Mouse (Mus musculus) right cerebral cortex, postnatal 10 days (tissue): Measurements from ENCODE around the gene Ablim1.
A peak's percentile ranks its signal among the peaks of the same experiment; 100 is the strongest.

Experiments
- DNase-seq, 2 experiments: peaks; one replicate each; pipeline ENCODE4 v3.0.0; 2021; ENCODE audit warnings: low spot score in 2 of 2

The Ablim1 gene

GRCm38 (mm10) chr19:57264296-57264947 is 50.3 kb downstream of the Ablim1 start:
- no peak for DNase-seq

DNA sequence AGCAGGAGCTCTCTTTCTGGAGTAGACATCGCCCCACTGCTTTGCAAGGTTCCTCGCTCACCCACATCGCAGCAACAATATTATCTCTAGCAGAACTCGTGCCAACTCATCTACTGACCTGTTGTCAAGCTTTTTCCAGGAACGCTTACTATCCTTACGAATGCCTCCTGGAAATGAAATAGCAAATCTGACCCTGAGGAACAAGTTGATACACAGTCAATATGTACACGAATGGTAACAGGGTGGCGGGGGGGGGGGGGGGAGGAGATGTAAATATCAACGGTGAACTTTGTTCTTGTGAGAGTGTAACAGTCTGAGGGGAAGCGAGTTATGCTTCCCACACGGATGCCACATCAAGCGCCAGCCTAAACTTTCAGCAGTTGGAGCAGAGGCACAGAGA is 56.9 kb downstream of the Ablim1 start:
- no peak for DNase-seq

GRCm38 (mm10) chr19:57256666-57257065 is 58.1 kb downstream of the Ablim1 start:
- DNase-seq: no peak

DNA sequence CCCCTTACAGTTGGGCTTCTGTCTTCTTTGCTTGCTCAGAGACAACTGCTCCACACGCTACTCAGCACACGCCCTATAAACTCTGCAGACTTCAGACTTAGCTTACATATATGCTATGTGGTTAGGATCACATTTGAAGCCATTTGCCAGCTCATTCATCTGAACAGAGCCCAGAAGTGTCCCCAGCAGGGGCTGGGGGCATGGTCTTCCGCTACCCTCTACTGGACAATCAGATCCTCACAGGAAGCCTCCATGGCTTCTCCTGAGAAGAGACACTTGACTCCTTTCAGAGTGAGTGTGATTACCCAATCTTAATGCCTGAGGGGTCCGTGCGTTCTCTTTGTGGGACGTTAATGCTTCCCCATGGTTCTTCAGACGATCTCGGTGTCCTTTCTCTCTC is 59.6 kb downstream of the Ablim1 start:
- no peak for DNase-seq

DNA sequence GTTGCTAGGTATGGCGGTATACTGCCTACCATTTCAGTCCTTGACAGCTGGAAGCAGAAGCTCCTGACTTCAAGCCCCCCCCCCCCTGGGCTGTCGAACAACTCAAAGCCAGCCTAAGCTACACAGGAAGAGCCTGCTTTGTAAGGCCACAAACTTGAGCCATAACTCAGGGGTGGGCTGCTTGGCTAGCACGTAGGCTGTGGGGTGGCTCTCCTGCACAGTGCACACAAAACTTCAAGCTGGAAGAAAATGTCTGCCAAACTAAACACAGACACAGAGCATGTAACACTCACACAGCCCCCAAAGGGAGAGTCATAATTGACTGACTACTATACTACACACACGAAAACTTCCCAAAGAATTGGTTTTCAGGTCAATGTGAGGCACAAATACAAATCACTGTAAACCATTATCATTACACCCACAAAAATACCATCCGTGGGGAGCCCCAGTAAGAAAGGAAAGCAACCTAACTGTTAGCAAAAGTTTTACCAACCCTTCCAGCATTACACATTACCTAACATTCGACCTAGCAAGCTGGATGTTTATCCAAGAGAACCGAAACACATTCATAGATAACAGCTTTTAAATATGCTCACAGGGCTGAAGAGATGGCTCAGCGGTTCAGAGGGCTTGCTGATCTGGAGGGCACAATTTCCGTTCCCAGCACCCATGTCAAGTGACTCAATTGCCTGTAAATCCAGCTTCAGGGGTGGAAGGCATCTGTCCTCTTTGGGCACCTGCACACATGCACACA is 61.8 kb downstream of the Ablim1 start:
- DNase-seq: no peak

GRCm38 (mm10) chr19:57248781-57249180 is 65.9 kb downstream of the Ablim1 start:
- no peak for DNase-seq

DNA sequence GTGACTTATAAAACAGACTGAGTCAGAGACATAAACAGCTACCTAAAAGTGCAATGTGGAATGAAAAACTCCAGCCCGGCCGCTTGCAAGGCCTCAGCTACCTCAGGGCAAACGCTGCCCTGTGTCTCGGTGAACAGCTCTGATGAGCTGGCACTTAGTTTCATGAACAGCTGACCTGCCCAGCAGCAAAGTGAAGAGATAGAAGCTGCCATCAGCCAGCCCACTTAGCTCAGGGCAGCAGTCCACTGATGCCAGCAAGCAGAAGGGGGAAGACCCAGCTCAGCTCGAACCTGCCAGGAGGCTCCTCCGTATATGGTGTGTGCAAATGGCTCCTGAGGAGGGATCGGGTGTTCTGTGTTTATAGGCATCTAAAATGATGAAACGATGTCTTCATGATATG is 67.5 kb downstream of the Ablim1 start:
- no peak for DNase-seq

DNA sequence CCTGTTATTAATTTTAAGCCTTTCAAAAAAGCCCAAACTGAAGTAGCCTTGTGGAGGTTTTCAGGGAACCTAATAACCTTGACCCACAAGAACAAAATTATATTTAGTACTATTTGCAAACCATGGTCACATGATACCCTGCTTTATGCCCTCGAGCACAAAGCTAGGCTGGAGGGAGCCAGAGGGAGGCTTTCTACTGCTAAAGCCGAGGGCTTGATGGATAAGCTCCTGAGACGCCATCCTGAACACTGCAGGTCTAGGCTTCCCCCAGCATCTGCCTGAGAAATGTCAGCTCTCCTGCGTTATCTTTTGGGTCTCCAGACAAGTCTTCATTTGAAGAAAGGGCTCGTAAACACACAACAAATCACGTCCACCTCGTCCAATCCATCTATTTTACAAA is 70.4 kb downstream of the Ablim1 start:
- DNase-seq: no peak

DNA sequence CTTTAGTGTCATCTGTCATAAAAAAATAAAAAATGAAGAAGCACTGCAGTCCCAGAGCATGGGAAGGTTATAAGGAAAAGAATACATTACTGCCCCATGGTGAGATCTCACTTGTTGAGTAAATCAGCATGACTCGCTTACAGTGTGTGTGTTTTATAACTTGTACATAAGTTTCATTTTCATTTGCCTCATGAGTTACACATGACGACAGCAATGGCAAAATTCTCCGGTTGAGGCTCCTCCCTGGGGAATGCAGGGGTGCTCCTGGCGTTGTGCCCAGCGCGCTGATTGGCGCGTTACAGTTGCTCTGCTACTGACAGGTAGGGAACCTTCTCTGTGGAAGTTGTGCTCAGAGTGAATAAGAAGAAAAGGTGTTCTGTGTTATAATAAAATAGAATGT is 71.1 kb downstream of the Ablim1 start:
- DNase-seq: no peak

- no peak for DNase-seq
These were observed 71.5 kb downstream of the Ablim1 start for GRCm38 (mm10) chr19:57243191-57243590.

GRCm38 (mm10) chr19:57241363-57242192 is 73.1 kb downstream of the Ablim1 start:
- no peak for DNase-seq

- no peak for DNase-seq
These were observed 74.5 kb downstream of the Ablim1 start for GRCm38 (mm10) chr19:57240259-57240658.

DNA sequence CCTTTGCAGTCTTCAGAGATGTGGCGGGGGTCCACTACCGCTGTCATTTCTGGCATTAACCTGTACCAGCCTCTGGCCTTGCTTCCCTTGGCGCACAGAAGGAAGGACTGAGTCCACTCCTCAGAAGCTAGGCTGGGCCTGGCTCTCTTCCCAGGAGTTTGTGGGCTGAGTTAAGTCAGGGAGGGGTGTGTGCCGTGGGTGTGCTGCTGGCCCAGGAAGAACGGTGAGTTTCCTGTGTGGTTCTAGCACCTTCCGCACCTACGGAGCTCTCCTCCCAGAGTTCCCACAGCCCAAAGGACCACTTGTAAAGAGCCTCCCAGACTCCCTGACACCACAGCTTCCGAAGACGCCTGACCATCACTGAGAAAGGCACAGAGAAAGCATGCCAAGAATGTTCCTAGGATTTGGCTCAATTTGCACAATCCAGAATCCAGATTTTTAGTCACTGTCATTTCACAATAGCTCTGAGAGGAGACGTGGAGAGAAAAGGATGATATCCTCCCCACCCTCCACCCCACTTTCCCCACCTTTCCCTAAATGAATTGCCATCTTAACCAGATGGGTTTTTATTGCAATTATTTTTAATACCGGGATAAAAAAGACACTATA is 75.4 kb downstream of the Ablim1 start:
- peak; percentile 80 to 81 for DNase-seq

GRCm38 (mm10) chr19:57238461-57238860 is 76.3 kb downstream of the Ablim1 start:
- DNase-seq: peak; percentile 39 to 62

GRCm38 (mm10) chr19:57237534-57237933 is 77.2 kb downstream of the Ablim1 start:
- peak; percentile 57 to 77 for DNase-seq

DNA sequence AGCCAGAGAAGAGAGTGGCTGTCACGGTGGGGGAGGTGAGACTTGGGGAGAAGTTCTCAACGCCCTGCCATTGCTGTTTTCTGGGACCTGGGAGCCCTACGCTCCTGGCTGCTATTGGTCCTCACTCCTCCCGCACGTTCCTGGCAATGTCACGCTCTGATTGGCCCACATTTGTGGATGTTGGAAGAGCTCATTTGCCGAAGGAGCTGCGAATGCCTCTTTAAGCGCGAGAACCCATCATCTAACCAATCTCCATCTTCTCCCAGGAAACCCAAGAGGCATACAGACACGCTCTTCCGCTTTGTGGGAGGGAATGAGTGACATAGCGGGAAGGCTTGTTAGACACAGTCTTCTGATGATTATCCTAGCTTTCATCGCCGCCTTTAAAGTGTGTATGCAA is 78.1 kb downstream of the Ablim1 start:
- peak; percentile 66 to 81 for DNase-seq

- no peak for DNase-seq
These were observed 78.8 kb downstream of the Ablim1 start for GRCm38 (mm10) chr19:57235931-57236330.

DNA sequence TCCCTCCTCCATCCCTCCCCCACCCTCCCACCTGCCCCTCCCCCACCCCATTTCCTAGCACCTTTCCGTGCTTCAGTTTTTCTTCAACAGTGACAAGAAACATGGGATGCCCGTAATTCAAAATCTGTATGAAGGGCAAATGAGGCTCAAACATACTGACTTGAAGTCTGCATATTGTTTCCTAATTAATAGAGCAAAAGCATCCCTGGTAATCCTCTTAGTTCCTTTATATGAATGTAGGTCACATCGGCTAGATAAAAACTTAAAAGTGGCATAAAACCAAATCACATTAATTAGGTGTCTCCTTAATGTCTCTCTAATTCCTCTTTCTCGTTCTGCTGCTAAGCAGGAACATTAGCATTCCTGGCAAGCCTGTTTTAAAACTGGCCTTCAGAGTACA is 83.7 kb downstream of the Ablim1 start:
- no peak for DNase-seq

GRCm38 (mm10) chr19:57229161-57229560 is 85.6 kb downstream of the Ablim1 start:
- no peak for DNase-seq

GRCm38 (mm10) chr19:57228576-57228975 is 86.1 kb downstream of the Ablim1 start:
- DNase-seq: no peak

- no peak for DNase-seq
These were observed 90.3 kb downstream of the Ablim1 start for GRCm38 (mm10) chr19:57224390-57224789.

GRCm38 (mm10) chr19:57223686-57224085 is 91.0 kb downstream of the Ablim1 start:
- DNase-seq: no peak
